Comparison of ENCODE assay signal across 8 mouse cellular contexts in genomic region chr4:106562006-106562405, GRCm38 (mm10). TPM values are rescaled to one million over a fixed set of nuclear protein-coding genes. Genes with fewer than 3 reads are reported as not detected.
DNase-seq lines count a peak whose midpoint lies in the region; ATAC-seq and TF ChIP-seq lines count a peak whose summit lies in the region.
"Had no signal": no experiment of that assay in that cellular context is flagged by ENCODE, and none has a peak within 500 bp of the region (broad histone marks: within the 10 kb centered on the region; RNA-seq: fewer than 3 reads in every experiment).

No protein-coding gene starts in this region.

- WGBS in limb, embryonic 14.5 days = 18% methylated on average over 6 of the region's 6 CpGs
- WGBS in stomach, embryonic 16.5 days = 4% methylated on average over 6 of the region's 6 CpGs

- peak overlapping the region; percentile 58 for H3K9ac ChIP-seq in limb, embryonic 14.5 days (ENCODE audit: low read depth, low read length, severe bottlenecking)
- peak overlapping the region; percentile 83 for H3K9ac ChIP-seq in stomach, embryonic 16.5 days (ENCODE audit: low read length)

- H3K36me3 ChIP-seq in megakaryocyte, embryonic 14.5 days (replicated peaks; ENCODE audit: low read length) = peaks cover 45% of the 10 kb centered on the region
- peaks cover 33% of the 10 kb centered on the region for H3K36me3 ChIP-seq in limb, embryonic 14.5 days (ENCODE audit: control insufficient read depth, insufficient read depth, low read length)
- H3K36me3 ChIP-seq in stomach, embryonic 16.5 days (ENCODE audit: control insufficient read depth, insufficient read depth, low read length) = 0 out of 2 replicates have a peak, but pooled peaks cover 5% of the 10 kb centered on the region

- no peaks in the 10 kb centered on the region for H3K9me3 ChIP-seq in megakaryocyte, embryonic 14.5 days
- no peaks in the 10 kb centered on the region for H3K9me3 ChIP-seq in limb, embryonic 14.5 days (ENCODE audit: control insufficient read depth, low read length)
- H3K9me3 ChIP-seq in stomach, embryonic 16.5 days (replicated peaks; ENCODE audit: control insufficient read depth, low read length) = no peaks in the 10 kb centered on the region

- no peak for DNase-seq in limb, embryonic 14.5 days (ENCODE audit: low spot score)
- DNase-seq in gastrocnemius, postnatal 14 days = no peak
- DNase-seq in layer of hippocampus, adult 11-12 months (ENCODE audit: low spot score) = no peak

- H3K27me3 ChIP-seq in megakaryocyte, embryonic 14.5 days (replicated peaks) = no peaks in the 10 kb centered on the region
- no peaks in the 10 kb centered on the region for H3K27me3 ChIP-seq in limb, embryonic 14.5 days (ENCODE audit: control insufficient read depth, insufficient read depth, low read length)
- H3K27me3 ChIP-seq in stomach, embryonic 16.5 days (ENCODE audit: control insufficient read depth, insufficient read depth, low read length) = no peaks in the 10 kb centered on the region

- H3K4me3 ChIP-seq in megakaryocyte, embryonic 14.5 days (replicated peaks) = peak overlapping the region; percentile 95
- peak overlapping the region; percentile 93 for H3K4me3 ChIP-seq in embryonic fibroblast, embryonic 13.5 days (ENCODE audit: insufficient read depth, low read length)
- H3K4me3 ChIP-seq in limb, embryonic 14.5 days (replicated peaks; ENCODE audit: low read length) = peak overlapping the region; percentile 80
- peak overlapping the region; percentile 86 for H3K4me3 ChIP-seq in stomach, embryonic 16.5 days (replicated peaks; ENCODE audit: low read length)

- TF ChIP-seq POLR2A in embryonic fibroblast, embryonic 13.5 days (IDR thresholded peaks at IDR 0.05; ENCODE audit: low read depth, low read length) = no peak
- TF ChIP-seq POLR2A in limb, embryonic 14.5 days (IDR thresholded peaks at IDR 0.05; ENCODE audit: borderline replicate concordance, extremely low read depth, insufficient read depth, insufficient read length) = no peak

- intact Hi-C loops in gastrocnemius, postnatal 14 days (cut with DNase I; ENCODE audit: low total_unique reads) = no loop called here

- H3K4me2 ChIP-seq in limb, embryonic 14.5 days (replicated peaks; ENCODE audit: low read depth, low read length, severe bottlenecking) = peak overlapping the region; percentile 83
- peak overlapping the region; percentile 95 for H3K4me2 ChIP-seq in stomach, embryonic 16.5 days (ENCODE audit: low read depth, low read length)

- H3K27ac ChIP-seq in embryonic fibroblast, embryonic 13.5 days (ENCODE audit: insufficient read depth, low read length) = no peak overlapping the region
- H3K27ac ChIP-seq in limb, embryonic 14.5 days (replicated peaks; ENCODE audit: low read depth, low read length) = no peak overlapping the region
- H3K27ac ChIP-seq in stomach, embryonic 16.5 days (ENCODE audit: low read length) = no peak overlapping the region

- TF ChIP-seq CTCF in embryonic fibroblast, embryonic 13.5 days (IDR thresholded peaks at IDR 0.05; ENCODE audit: borderline replicate concordance, insufficient read depth, low read length) = no peak

- no peak for ATAC-seq in megakaryocyte, adult 5-6 weeks (ENCODE audit: poor library complexity, severe bottlenecking)
- ATAC-seq in limb, embryonic 14.5 days (ENCODE audit: low FRiP score, low read depth) = no peak
- no peak for ATAC-seq in stomach, embryonic 16.5 days (ENCODE audit: insufficient read depth, low FRiP score)

- H3K4me1 ChIP-seq in megakaryocyte, embryonic 14.5 days = peaks cover 63% of the 10 kb centered on the region
- peaks cover 14% of the 10 kb centered on the region for H3K4me1 ChIP-seq in embryonic fibroblast, embryonic 13.5 days (ENCODE audit: control insufficient read depth, insufficient read depth, low read length)
- H3K4me1 ChIP-seq in limb, embryonic 14.5 days (ENCODE audit: control insufficient read depth, insufficient read depth, low read length) = peaks cover 29% of the 10 kb centered on the region
- H3K4me1 ChIP-seq in stomach, embryonic 16.5 days (ENCODE audit: control insufficient read depth, insufficient read depth, low read length) = peaks cover 23% of the 10 kb centered on the region

RNA-seq across cellular contexts. Expression of gene Dhcr24, which starts 1.2 kb away (rescaled TPM):
- polyA plus RNA-seq in megakaryocyte, embryonic 14.5 days (2012; ENCODE audit: insufficient read depth, low replicate concordance) = 125 TPM in 2 replicates
- total RNA-seq in megakaryocyte, adult 5-6 weeks (2015) = 6.2 and 7.6 TPM in 2 replicates
- total RNA-seq in megakaryocyte, adult 5-6 weeks (2017) = 5.4 and 5.7 TPM in 2 replicates
- 39.3 and 48.9 TPM in 2 replicates for polyA plus RNA-seq in embryonic fibroblast, embryonic 13.5 days (2011; ENCODE audit: insufficient read length, low read depth, missing spikeins)
- 57.6 and 66.1 TPM in 2 replicates for polyA plus RNA-seq in limb, embryonic 14.5 days (2012; rRNA removed)
- 19.3 and 19.4 TPM in 2 replicates for polyA plus RNA-seq in limb, embryonic 14.5 days (2014; fragmentation: Nextera tagmentation; extraction: Ambion mirVana)
- polyA plus RNA-seq in stomach, embryonic 16.5 days (2015; fragmentation: Nextera tagmentation; extraction: Ambion mirVana) = 4.2 and 4.9 TPM in 2 replicates
- total RNA-seq in gastrocnemius, postnatal 14 days (2021) = 10 to 100 TPM in 1 of 2 experiments, 1 to 10 TPM in 1; 3.1 to 10.9 TPM

RNA-seq across cellular contexts. Expression of gene Lexm, which starts 55.0 kb away (rescaled TPM):
- polyA plus RNA-seq in megakaryocyte, embryonic 14.5 days (2012; ENCODE audit: insufficient read depth, low replicate concordance) = not detected in 2 replicates
- total RNA-seq in megakaryocyte, adult 5-6 weeks (2015) = not detected in 2 replicates
- not detected in 2 replicates for total RNA-seq in megakaryocyte, adult 5-6 weeks (2017)
- not detected in 2 replicates for polyA plus RNA-seq in embryonic fibroblast, embryonic 13.5 days (2011; ENCODE audit: insufficient read length, low read depth, missing spikeins)
- not detected in 2 replicates for polyA plus RNA-seq in limb, embryonic 14.5 days (2012; rRNA removed)
- not detected in 2 replicates for polyA plus RNA-seq in limb, embryonic 14.5 days (2014; fragmentation: Nextera tagmentation; extraction: Ambion mirVana)
- polyA plus RNA-seq in stomach, embryonic 16.5 days (2015; fragmentation: Nextera tagmentation; extraction: Ambion mirVana) = not detected in 2 replicates
- not detected for total RNA-seq in gastrocnemius, postnatal 14 days (2021)
- total RNA-seq: hematopoietic stem cell, adult 5-6 weeks had no signal
